Mouse (Mus musculus) liver, embryonic 13.5 days (tissue): ENCODE results near the gene Stoml2. TPM values are rescaled to one million over a fixed set of nuclear protein-coding genes. Genes with fewer than 3 reads are reported as not detected.
A peak's percentile ranks its signal among the peaks of the same experiment; 100 is the strongest.

ENCODE experiments used
- ATAC-seq: fragments of 200-750 bp; cut with Nextera tagmentation; 2 replicates; pipeline ENCODE4 v1.8.0; 2017; ENCODE audit warnings: low read depth, mild to moderate bottlenecking, moderate number of reproducible peaks, moderate library complexity
- DNase-seq: peaks from one replicate; pipeline ENCODE4 v3.0.0; 2022
- H3K27ac ChIP-seq: fragments of 300-500 bp; sonication (generic); 2 replicates; pipeline ENCODE4 v1.5.1; 2015; ENCODE audit warnings: moderate library complexity, mild to moderate bottlenecking, inconsistent platforms
- H3K27me3 ChIP-seq: fragments of 300-500 bp; sonication (generic); 2 replicates; pipeline ENCODE4 v1.6.1; 2015; ENCODE audit warnings: mild to moderate bottlenecking, inconsistent platforms
- H3K36me3 ChIP-seq: fragments of 300-500 bp; sonication (generic); 2 replicates; pipeline ENCODE4 v1.6.1; 2015; ENCODE audit warnings: mild to moderate bottlenecking, inconsistent platforms
- H3K4me1 ChIP-seq: fragments of 300-500 bp; sonication (generic); replicated peaks from 2 replicates; pipeline ENCODE4 v1.6.1; 2015; ENCODE audit warnings: inconsistent platforms
- H3K4me2 ChIP-seq: fragments of 300-500 bp; sonication (generic); 2 replicates; pipeline ENCODE4 v1.6.1; 2015; ENCODE audit warnings: inconsistent platforms, mild to moderate bottlenecking, moderate library complexity
- H3K4me3 ChIP-seq: fragments of 300-500 bp; sonication (generic); replicated peaks from 2 replicates; pipeline ENCODE4 v1.5.1; 2015; ENCODE audit warnings: mild to moderate bottlenecking, inconsistent platforms
- H3K9ac ChIP-seq: fragments of 300-500 bp; sonication (generic); 2 replicates; pipeline ENCODE4 v1.6.1; 2015; ENCODE audit warnings: mild to moderate bottlenecking, inconsistent platforms
- H3K9me3 ChIP-seq: fragments of 300-500 bp; sonication (generic); replicated peaks from 2 replicates; pipeline ENCODE4 v1.6.1; 2016; ENCODE audit warnings: inconsistent platforms
- WGBS: fragments of 180-500 bp; shearing (Covaris S2); methylation state at CpG from one replicate; pipeline ENCODE4 v1.1.7; 2015; ENCODE audit not compliant: insufficient replicate concordance; 5-methylcytosine and 5-hydroxymethylcytosine counted together
- polyA plus RNA-seq: library from polyadenylated mRNA; unstranded; fragments of >200 nt; fragmentation: Nextera tagmentation; extraction: Ambion mirVana; gene quantifications from 2 replicates; pipeline ENCODE4 v1.2.1, GENCODE M21; 2015

The Stoml2 gene
- polyA plus RNA-seq, result 270 and 280 TPM in 2 replicates

DNA sequence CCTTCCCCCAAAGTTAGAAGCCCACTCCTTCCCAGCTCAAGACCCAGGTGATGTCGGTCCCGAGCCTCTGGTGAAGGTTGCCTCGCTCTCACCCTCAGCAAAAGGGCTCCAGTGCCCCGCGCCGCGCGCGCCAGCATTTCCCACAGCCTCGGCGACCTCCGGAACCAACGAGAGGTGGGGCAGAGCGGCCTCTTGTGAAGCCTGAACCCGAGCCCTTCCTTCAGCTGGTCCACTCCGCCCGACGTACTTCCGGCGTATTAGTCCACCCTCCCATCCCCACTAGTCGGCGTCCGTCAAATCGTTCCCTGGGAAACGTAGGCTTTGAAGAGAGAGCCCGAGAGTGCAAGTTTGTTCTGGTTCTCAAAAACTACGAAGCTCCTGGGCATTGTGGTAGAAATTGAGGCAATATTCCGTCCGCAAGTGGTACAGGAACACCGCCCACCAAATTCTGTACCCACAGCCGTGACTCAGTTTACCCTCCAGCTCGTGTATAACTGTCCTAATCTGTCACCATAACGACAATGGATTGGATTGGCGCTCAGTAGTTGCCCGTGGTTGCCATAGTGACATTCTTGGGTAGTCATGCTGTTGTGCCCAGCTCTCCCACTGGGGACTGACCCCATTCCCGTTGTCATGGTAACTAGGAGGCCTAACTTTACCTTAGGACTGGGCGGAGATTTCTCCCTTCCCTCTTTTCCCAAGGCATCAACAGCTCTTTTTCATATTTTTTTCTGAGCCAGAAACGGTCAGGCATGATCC is at the start of gene Stoml2:
Gene Stoml2 (minus strand): TSS at position 474 of the 759 bp plus-strand sequence.
- DNase-seq, result peak; percentile 88
- no peaks in the 10 kb centered on the region for H3K27me3 ChIP-seq
- peak within 1 kb of the TSS; percentile 96 for H3K9ac ChIP-seq
- H3K4me1 ChIP-seq, result peaks cover 39% of the 10 kb centered on the region
- peak within 1 kb of the TSS; percentile 88 for H3K27ac ChIP-seq
- peak; percentile 95 for ATAC-seq
- peaks cover 71% of the 10 kb centered on the region for H3K36me3 ChIP-seq
- H3K4me3 ChIP-seq, result peak within 1 kb of the TSS; percentile 86
- H3K4me2 ChIP-seq, result peak within 1 kb of the TSS; percentile 76
- 2% methylated on average over 38 of the region's 38 CpGs for WGBS
- H3K9me3 ChIP-seq, result no peaks in the 10 kb centered on the region

DNA sequence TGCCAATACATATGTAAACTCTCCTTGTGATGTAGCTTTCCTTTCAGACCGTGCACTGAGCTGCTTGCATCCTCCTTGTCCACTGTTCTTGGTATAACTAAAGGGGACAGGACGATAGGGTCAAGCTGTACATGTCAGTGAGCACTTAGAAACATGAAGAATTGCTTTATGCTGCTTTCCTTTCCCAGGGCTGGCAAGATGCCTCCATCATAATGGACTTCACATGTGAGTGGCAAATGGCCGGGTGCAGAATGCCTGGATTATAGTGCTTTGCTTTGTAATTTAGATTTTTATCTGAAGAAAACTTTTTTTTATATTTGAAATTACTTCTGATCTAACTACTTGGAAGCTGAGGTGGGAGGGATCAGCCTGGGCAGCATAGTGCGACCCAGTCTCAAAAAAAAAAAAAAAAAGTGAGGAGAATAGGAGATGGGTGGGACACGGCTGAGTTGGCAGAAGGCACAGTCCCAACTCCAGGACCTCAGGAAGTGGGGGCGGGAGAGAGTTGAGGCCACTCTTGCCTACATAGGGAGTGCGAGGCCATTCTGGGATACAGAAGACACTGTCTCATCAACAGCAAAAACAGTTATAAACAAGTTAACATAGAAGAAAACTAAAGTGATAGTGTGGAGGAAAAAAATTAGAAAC is 46.7 kb upstream of the Stoml2 start:
- no peaks in the 10 kb centered on the region for H3K36me3 ChIP-seq
- no peak for ATAC-seq

DNA sequence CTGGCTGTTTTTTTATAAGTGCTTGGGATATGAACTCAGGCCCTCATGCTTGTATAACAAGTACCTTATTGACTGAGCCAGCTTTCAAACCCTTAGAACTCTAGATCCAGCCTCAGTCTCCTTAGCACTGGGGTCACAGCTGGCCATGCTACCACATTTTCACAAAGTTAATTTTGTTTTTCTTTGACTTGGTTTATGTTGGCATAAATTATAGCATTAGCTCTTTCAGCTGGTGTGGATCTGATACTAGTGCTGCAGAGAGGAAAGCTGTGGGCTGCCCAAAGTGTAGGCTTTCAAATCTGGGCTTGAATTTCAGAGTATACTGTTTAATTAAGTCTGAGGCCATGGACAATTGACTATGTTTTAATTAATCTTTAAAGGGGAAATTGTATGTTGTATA is 43.4 kb upstream of the Stoml2 start:
- ATAC-seq (no peak), DNase-seq (no peak)
- Histone ChIP-seq H3K27ac (no peak overlapping the region), H3K9ac (no peak overlapping the region), H3K36me3 (no peaks in the 10 kb centered on the region), H3K4me2 (no peak overlapping the region), H3K4me1 (no peaks in the 10 kb centered on the region), H3K27me3 (no peaks in the 10 kb centered on the region), H3K4me3 (no peak overlapping the region), H3K9me3 (no peaks in the 10 kb centered on the region)

More for the DNA sequence above, 46.7 kb upstream of the Stoml2 start:
- Histone ChIP-seq H3K4me1 (no peaks in the 10 kb centered on the region), H3K4me3 (no peak overlapping the region), H3K4me2 (no peak overlapping the region), H3K9ac (no peak overlapping the region), H3K27ac (no peak overlapping the region), H3K9me3 (no peaks in the 10 kb centered on the region), H3K27me3 (no peaks in the 10 kb centered on the region)
- DNase-seq, result no peak
- WGBS, result 47% methylated on average over 7 of the region's 7 CpGs

DNA sequence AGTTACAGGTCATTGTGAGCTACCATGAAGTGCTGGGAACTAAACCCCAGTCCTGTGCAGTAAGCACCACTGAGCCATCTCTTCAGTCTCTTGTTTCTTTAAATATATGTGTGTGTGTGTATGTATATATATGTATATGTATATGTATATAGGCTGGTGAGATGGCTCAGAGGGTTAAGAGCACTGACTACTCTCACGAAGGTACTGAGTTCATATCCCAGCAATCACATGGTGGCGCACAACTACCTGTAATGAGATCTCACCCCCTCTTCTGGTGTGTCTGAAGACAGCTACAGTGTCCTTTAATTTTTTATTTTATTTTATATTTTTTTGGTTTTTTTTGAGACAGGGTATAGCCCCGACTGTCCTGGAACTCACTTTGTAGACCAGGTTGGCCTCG is 34.0 kb upstream of the Stoml2 start:
- Histone ChIP-seq H3K9ac (no peak overlapping the region), H3K4me2 (no peak overlapping the region), H3K27me3 (peaks cover 23% of the 10 kb centered on the region), H3K9me3 (no peaks in the 10 kb centered on the region), H3K36me3 (no peaks in the 10 kb centered on the region), H3K4me3 (no peak overlapping the region), H3K4me1 (no peaks in the 10 kb centered on the region), H3K27ac (no peak overlapping the region)
- WGBS, result 75% methylated on average over 4 of the region's 4 CpGs
- DNase-seq (no peak), ATAC-seq (no peak)

DNA sequence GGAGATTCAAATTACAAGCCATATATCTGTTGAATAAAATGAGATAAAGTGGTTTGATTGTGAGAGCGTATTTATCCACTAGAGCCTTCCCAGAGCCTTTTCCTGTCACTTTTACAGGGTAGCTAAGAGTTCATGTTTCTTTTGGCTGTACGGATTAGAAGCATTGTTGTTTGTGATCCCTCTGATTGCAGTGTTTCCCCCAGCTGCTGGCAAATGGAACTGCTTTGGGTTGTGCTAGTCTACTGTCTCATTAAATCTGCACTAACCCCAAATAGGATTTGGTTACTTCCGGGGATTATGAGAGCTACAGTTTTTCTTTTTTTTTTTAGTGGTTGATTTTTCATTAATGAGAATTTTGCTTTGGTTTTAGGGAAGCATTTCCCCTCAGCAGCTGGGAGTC is 28.8 kb upstream of the Stoml2 start:
- H3K9ac ChIP-seq, result no peak overlapping the region
- H3K4me1 ChIP-seq, result peaks cover 17% of the 10 kb centered on the region
- DNase-seq (no peak), ATAC-seq (no peak)
- 56% methylated on average over 3 of the region's 3 CpGs for WGBS
- H3K36me3 ChIP-seq, result no peaks in the 10 kb centered on the region
- H3K4me3 ChIP-seq, result no peak overlapping the region
- H3K27ac ChIP-seq, result no peak overlapping the region
- H3K4me2 ChIP-seq, result no peak overlapping the region
- H3K9me3 ChIP-seq, result no peaks in the 10 kb centered on the region
- H3K27me3 ChIP-seq, result peaks cover 55% of the 10 kb centered on the region

DNA sequence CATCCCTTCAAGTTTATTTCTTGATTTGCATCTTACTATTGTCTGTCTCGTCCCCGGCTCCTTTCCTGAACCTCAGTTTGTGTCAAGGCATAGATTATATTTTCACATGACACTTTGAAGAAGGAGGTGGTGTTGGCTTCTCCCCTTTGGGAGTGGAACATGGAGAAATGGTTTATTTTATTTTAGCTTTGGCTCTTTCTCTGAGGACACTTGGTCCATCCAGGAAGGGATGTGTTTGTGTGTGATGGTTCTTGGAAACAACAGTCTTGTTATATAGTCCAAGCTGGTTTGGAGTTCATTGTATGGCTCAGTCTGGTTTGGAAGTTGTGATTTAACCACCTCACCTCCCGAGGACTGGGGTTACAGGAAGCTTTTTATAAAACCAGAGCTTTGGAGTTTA is 28.2 kb upstream of the Stoml2 start:
- Histone ChIP-seq H3K9me3 (no peaks in the 10 kb centered on the region), H3K4me3 (peak overlapping the region; percentile 66), H3K36me3 (no peaks in the 10 kb centered on the region), H3K27ac (no peak overlapping the region), H3K9ac (peak overlapping the region; percentile 66; the same call in 1 of the 2 replicates), H3K4me2 (peak overlapping the region; percentile 96), H3K27me3 (peaks cover 55% of the 10 kb centered on the region), H3K4me1 (peaks cover 17% of the 10 kb centered on the region)
- DNase-seq (no peak), ATAC-seq (no peak)
- 20% methylated on average over 3 of the region's 3 CpGs for WGBS

DNA sequence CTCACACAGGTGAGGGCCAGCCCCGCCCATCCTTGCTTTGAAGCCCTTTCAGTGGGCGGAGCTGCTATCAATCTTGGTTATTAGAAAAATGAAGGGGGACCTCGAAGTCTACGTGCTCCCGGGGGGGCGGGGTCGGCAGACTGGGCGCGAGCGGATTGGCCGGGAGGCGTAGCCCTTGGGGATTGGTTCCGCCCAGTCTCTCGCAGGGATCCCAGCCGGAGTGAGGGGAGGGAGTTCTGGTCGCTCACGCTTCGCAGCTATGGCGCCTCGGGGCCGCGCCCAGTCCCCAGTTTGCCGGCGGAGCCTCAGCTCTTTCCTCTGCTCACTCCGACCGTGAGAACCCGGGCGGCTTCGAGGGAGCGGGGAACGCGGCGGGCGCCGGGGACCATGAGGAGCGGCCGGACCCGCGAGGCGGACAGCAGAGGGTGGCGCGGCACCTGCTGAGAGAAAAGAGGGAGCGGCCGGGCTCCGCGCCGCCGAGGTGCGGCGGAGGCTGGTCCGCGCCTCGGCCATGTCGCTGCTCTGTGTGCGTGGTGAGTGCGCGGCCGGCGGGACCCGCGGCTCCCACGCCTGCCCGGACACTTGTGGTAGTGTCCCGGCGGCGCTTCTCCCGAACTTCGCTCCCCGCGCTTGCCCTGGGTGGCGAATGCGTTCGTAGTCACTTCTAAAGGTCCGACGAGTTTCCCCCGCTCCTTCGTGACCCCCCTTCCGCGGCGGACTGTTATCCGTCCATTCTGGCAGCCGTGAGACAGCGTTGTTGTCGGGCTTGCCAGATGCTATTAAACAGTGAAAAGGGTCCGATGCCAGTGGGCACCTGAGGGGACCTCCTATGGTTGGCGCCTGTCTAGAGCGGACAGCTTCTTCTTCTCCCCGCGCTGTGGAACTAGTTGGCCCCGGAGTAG is 27.5 kb upstream of the Stoml2 start, which contains the start of gene Unc13b:
Gene Unc13b (plus strand): TSS at position 201 of the 902 bp plus-strand sequence.
- WGBS, result 2% methylated on average over 90 of the region's 90 CpGs
- ATAC-seq, result peak; percentile 96
- H3K27me3 ChIP-seq, result peaks cover 55% of the 10 kb centered on the region

DNA sequence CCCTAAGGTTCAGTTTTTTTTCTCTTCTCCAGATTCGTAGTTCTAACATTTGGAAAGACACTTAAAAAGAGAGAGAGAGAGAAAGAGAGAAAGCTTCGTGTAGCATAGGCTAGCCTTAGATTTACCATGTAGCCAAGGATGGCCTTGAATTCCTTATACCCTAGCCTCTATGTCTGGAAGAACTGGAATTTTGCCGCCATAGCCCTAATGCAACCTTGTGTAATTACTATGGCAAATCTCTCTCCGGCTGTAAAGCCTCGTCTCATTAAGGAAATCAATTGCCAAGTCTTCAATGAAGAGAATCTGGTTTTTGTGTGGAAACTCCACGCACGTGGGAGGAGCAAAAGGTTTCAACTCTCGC is 26.9 kb upstream of the Stoml2 start:
- no peak overlapping the region for H3K9ac ChIP-seq
- H3K9me3 ChIP-seq, result no peaks in the 10 kb centered on the region
- no peak overlapping the region for H3K27ac ChIP-seq
- no peak for ATAC-seq
- H3K4me3 ChIP-seq, result peak overlapping the region; percentile 66
- H3K4me1 ChIP-seq, result peaks cover 17% of the 10 kb centered on the region
- H3K4me2 ChIP-seq, result peak overlapping the region; percentile 96
- 26% methylated on average over 8 of the region's 8 CpGs for WGBS
- peaks cover 55% of the 10 kb centered on the region for H3K27me3 ChIP-seq
- DNase-seq, result no peak
- H3K36me3 ChIP-seq, result no peaks in the 10 kb centered on the region

More for the DNA sequence above, 27.5 kb upstream of the Stoml2 start, which contains the start of gene Unc13b:
- Histone ChIP-seq H3K4me3 (peak within 1 kb of the TSS; percentile 66), H3K27ac (no peak within 1 kb of the TSS), H3K4me2 (peak within 1 kb of the TSS; percentile 96), H3K36me3 (no peaks in the 10 kb centered on the region), H3K4me1 (peaks cover 17% of the 10 kb centered on the region), H3K9me3 (no peaks in the 10 kb centered on the region), H3K9ac (peak within 1 kb of the TSS; percentile 66)
- peak; percentile 87 for DNase-seq

DNA sequence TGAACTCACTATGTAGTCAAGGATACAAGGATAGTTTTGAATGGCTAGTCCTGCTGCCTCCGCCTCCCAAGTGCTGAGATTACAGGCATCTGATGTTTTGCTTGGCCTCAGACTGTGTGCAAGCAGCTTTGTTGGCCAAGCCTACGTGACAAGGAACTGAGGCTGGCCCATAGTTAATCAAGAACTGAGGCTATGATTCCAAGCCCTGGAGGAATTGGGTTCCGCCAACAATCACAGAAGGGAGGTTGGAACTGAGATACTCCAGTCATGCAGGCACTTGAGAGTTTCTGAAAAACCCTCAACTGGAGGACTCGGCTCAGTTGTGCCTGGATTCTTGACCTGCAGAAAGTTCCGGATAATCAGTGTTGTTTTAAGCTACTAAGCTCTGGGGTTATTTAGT is 26.1 kb upstream of the Stoml2 start:
- H3K27me3 ChIP-seq, result peaks cover 52% of the 10 kb centered on the region
- no peaks in the 10 kb centered on the region for H3K36me3 ChIP-seq
- H3K4me3 ChIP-seq, result no peak overlapping the region
- no peak for ATAC-seq
- WGBS, result 76% methylated on average over 5 of the region's 5 CpGs
- DNase-seq, result no peak
- H3K9me3 ChIP-seq, result no peaks in the 10 kb centered on the region
- H3K27ac ChIP-seq, result no peak overlapping the region
- H3K4me2 ChIP-seq, result no peak overlapping the region
- H3K4me1 ChIP-seq, result peaks cover 17% of the 10 kb centered on the region
- H3K9ac ChIP-seq, result no peak overlapping the region

DNA sequence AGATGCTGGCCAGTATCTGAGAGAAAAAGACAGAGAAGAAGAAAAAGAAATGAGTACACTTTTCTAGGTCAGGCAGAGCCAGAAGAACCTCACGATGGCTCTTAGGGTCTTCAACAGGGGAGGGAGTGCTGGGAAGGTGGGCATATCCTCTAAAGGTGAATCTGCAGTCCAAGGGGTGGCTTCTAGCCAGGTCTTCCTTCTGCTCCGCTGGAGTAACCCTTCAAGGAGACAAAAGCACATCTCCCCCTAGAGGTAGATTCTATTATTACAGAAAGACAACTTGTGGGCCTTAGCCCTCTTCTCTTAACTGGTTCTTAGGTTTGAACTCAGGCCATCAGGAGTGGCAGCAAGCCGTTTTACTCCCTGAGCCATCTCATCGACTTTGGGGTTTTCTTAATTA is 21.1 kb upstream of the Stoml2 start:
- H3K4me3 ChIP-seq, result no peak overlapping the region
- no peak overlapping the region for H3K27ac ChIP-seq
- no peaks in the 10 kb centered on the region for H3K36me3 ChIP-seq
- no peaks in the 10 kb centered on the region for H3K9me3 ChIP-seq
- peaks cover 3% of the 10 kb centered on the region for H3K27me3 ChIP-seq
- H3K9ac ChIP-seq, result no peak overlapping the region
- DNase-seq, result no peak
- WGBS, result 6% methylated on average over 4 of the region's 4 CpGs
- no peaks in the 10 kb centered on the region for H3K4me1 ChIP-seq
- peak; percentile 18; the same call in 1 of the 2 replicates for ATAC-seq
- H3K4me2 ChIP-seq, result no peak overlapping the region

DNA sequence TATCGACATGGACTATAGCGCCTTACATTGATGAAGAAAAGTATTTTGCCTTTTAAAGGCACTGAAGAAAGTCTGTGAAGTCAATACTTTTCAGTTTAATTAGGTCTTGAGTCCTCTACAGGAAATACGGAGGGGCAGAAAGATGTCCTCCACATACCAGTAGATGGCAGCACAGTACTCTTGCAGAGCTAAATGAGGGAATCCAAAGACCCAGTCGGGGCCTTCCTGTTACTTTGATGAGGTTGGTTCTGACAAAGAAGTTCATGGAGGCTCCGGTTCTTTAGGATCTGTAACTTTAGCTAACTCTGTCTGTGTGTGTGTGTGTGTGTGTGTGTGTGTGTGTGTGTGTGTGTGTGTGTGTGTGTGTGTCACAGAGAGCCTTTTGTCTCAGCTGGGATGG is 15.7 kb upstream of the Stoml2 start:
- WGBS, result 5% methylated on average over 5 of the region's 5 CpGs
- DNase-seq (peak; percentile 52), ATAC-seq (no peak)
- Histone ChIP-seq H3K4me3 (no peak overlapping the region), H3K36me3 (no peaks in the 10 kb centered on the region), H3K4me1 (peaks cover 37% of the 10 kb centered on the region), H3K27me3 (no peaks in the 10 kb centered on the region), H3K27ac (no peak overlapping the region), H3K4me2 (no peak overlapping the region), H3K9ac (no peak overlapping the region), H3K9me3 (no peaks in the 10 kb centered on the region)
